Mouse (Mus musculus): ENCODE measurements around the gene Agmat. TPM values are rescaled to one million over a fixed set of nuclear protein-coding genes. Genes with fewer than 3 reads are reported as not detected.
"Not testable (repeated sequence)": the region's sequence is repeated elsewhere in the genome, so short reads cannot be mapped to it uniquely, and the experiment has no call there.

The Agmat gene
- polyA plus RNA-seq, 1 experiment from 2014 or later, result 1.4 TPM

DNA sequence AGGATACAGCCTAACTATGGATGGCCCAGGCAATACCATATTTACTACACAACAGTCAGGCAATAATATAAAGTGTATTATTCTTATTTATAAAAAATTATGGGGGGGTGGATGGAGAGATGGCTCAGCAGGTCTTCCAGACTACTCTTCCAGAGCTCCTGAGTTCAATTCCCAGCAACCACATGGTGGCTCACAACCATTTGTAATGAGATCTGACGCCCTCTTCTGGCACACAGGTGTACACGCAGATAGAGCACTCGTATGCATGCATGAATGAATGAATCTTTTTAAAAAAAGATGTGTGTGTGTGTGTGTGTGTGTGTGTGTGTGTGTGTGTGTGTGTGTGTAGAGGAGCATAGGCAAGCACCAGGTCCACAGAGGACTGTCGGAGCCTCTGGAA is 26.5 kb downstream of the Agmat start:
- not testable (repeated sequence) for H3K9ac ChIP-seq (ENCODE audit: low read length); H3K9me3 ChIP-seq (ENCODE audit: control insufficient read depth, low read length); H3K4me2 ChIP-seq (ENCODE audit: low read length); H3K27ac ChIP-seq (replicated peaks in 1 of 2; ENCODE audit: control insufficient read depth in 1 of 2, insufficient read depth in 1 of 2, low read depth in 2 of 2, low read length in 2 of 2); H3K27me3 ChIP-seq (ENCODE audit: control insufficient read depth, insufficient read depth, low read length); ATAC-seq (ENCODE audit: insufficient number of reproducible peaks, insufficient read depth, low FRiP score, low read depth); H3K4me3 ChIP-seq (ENCODE audit: control insufficient read depth in 1 of 2, insufficient read depth in 1 of 2, low read depth in 1 of 2, low read length in 2 of 2)
- H3K4me1 ChIP-seq (ENCODE audit: control insufficient read depth in 2 of 2, insufficient read depth in 2 of 2, low read length in 2 of 2), result peaks cover 7 to 19% of the 10 kb centered on the region in 2 experiments
- 83% methylated on average over 4 of the region's 4 CpGs for WGBS
- peaks cover 94% of the 10 kb centered on the region for H3K36me3 ChIP-seq (ENCODE audit: control insufficient read depth, insufficient read depth, low read length)

DNA sequence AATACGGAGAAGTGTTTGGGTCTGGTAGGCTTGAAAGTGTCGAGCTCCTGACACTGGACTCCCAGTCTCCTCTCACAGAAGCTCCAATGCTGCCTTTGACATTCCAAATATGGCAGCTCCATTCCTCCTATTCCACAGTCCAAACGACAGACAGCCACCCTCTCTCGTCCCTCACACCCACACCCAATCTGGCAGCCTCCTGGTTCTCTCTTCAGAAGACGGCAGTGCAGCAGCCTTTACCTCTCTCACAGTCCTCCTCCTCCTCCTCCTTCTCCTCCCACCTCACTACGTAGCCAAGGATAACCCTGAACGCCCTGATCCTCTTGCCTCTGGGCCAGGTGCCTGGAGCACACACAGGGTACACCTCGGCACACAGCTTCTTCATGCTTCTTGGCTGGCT is 33.4 kb downstream of the Agmat start:
- Histone ChIP-seq H3K9ac (ENCODE audit: low read length) (no peak overlapping the region), H3K27ac (replicated peaks in 1 of 2; ENCODE audit: control insufficient read depth in 1 of 2, insufficient read depth in 1 of 2, low read depth in 2 of 2, low read length in 2 of 2) (no peak overlapping the region), H3K4me1 (ENCODE audit: control insufficient read depth in 2 of 2, insufficient read depth in 2 of 2, low read length in 2 of 2) (no peaks in the 10 kb centered on the region), H3K4me2 (ENCODE audit: low read length) (no peak overlapping the region), H3K36me3 (ENCODE audit: control insufficient read depth, insufficient read depth, low read length) (peaks cover 93% of the 10 kb centered on the region), H3K27me3 (ENCODE audit: control insufficient read depth, insufficient read depth, low read length) (no peaks in the 10 kb centered on the region), H3K9me3 (ENCODE audit: control insufficient read depth, low read length) (no peaks in the 10 kb centered on the region), H3K4me3 (ENCODE audit: control insufficient read depth in 1 of 2, insufficient read depth in 1 of 2, low read depth in 1 of 2, low read length in 2 of 2) (no peak overlapping the region)
- no peak for ATAC-seq (ENCODE audit: insufficient number of reproducible peaks, insufficient read depth, low FRiP score, low read depth)
- 72% methylated on average over 8 of the region's 8 CpGs for WGBS

GRCm38 (mm10) chr4:141781201-141781985 is 34.9 kb downstream of the Agmat start:
- Histone ChIP-seq H3K4me3 (ENCODE audit: control insufficient read depth in 1 of 2, insufficient read depth in 1 of 2, low read depth in 1 of 2, low read length in 2 of 2) (no peak overlapping the region), H3K9ac (ENCODE audit: low read length) (no peak overlapping the region), H3K27ac (replicated peaks in 1 of 2; ENCODE audit: control insufficient read depth in 1 of 2, insufficient read depth in 1 of 2, low read depth in 2 of 2, low read length in 2 of 2) (no peak overlapping the region), H3K9me3 (ENCODE audit: control insufficient read depth, low read length) (no peaks in the 10 kb centered on the region), H3K4me2 (ENCODE audit: low read length) (no peak overlapping the region), H3K4me1 (ENCODE audit: control insufficient read depth in 2 of 2, insufficient read depth in 2 of 2, low read length in 2 of 2) (no peaks in the 10 kb centered on the region), H3K27me3 (ENCODE audit: control insufficient read depth, insufficient read depth, low read length) (no peaks in the 10 kb centered on the region), H3K36me3 (ENCODE audit: control insufficient read depth, insufficient read depth, low read length) (peaks cover 92% of the 10 kb centered on the region)
- no peak for ATAC-seq (ENCODE audit: insufficient number of reproducible peaks, insufficient read depth, low FRiP score, low read depth)
- WGBS, result 95% methylated on average over 8 of the region's 8 CpGs

- Histone ChIP-seq H3K9me3 (ENCODE audit: control insufficient read depth, low read length) (no peaks in the 10 kb centered on the region), H3K27me3 (ENCODE audit: control insufficient read depth, insufficient read depth, low read length) (no peaks in the 10 kb centered on the region), H3K4me2 (ENCODE audit: low read length) (no peak overlapping the region), H3K36me3 (ENCODE audit: control insufficient read depth, insufficient read depth, low read length) (peaks cover 86% of the 10 kb centered on the region), H3K27ac (replicated peaks in 1 of 2; ENCODE audit: control insufficient read depth in 1 of 2, insufficient read depth in 1 of 2, low read depth in 2 of 2, low read length in 2 of 2) (no peak overlapping the region), H3K4me3 (ENCODE audit: control insufficient read depth in 1 of 2, insufficient read depth in 1 of 2, low read depth in 1 of 2, low read length in 2 of 2) (no peak overlapping the region), H3K4me1 (ENCODE audit: control insufficient read depth in 2 of 2, insufficient read depth in 2 of 2, low read length in 2 of 2) (peaks cover 2 to 6% of the 10 kb centered on the region in 2 experiments), H3K9ac (ENCODE audit: low read length) (no peak overlapping the region)
- 83% methylated on average over 5 of the region's 5 CpGs for WGBS
- no peak for ATAC-seq (ENCODE audit: insufficient number of reproducible peaks, insufficient read depth, low FRiP score, low read depth)
These were observed 38.4 kb downstream of the Agmat start for GRCm38 (mm10) chr4:141784835-141785234.

- Histone ChIP-seq H3K27ac (replicated peaks in 1 of 2; ENCODE audit: control insufficient read depth in 1 of 2, insufficient read depth in 1 of 2, low read depth in 2 of 2, low read length in 2 of 2) (no peak overlapping the region), H3K4me3 (ENCODE audit: control insufficient read depth in 1 of 2, insufficient read depth in 1 of 2, low read depth in 1 of 2, low read length in 2 of 2) (no peak overlapping the region)
- WGBS, result 89% methylated on average over 13 of the region's 13 CpGs
These were observed 39.7 kb downstream of the Agmat start for GRCm38 (mm10) chr4:141786141-141786540.

GRCm38 (mm10) chr4:141787046-141787445 is 40.6 kb downstream of the Agmat start:
- Histone ChIP-seq H3K9ac (ENCODE audit: low read length) (no peak overlapping the region), H3K27ac (replicated peaks in 1 of 2; ENCODE audit: control insufficient read depth in 1 of 2, insufficient read depth in 1 of 2, low read depth in 2 of 2, low read length in 2 of 2) (no peak overlapping the region), H3K4me1 (ENCODE audit: control insufficient read depth in 2 of 2, insufficient read depth in 2 of 2, low read length in 2 of 2) (peaks cover 6 to 11% of the 10 kb centered on the region in 2 experiments), H3K4me2 (ENCODE audit: low read length) (no peak overlapping the region), H3K9me3 (ENCODE audit: control insufficient read depth, low read length) (no peaks in the 10 kb centered on the region), H3K27me3 (ENCODE audit: control insufficient read depth, insufficient read depth, low read length) (no peaks in the 10 kb centered on the region), H3K4me3 (ENCODE audit: control insufficient read depth in 1 of 2, insufficient read depth in 1 of 2, low read depth in 1 of 2, low read length in 2 of 2) (no peak overlapping the region), H3K36me3 (ENCODE audit: control insufficient read depth, insufficient read depth, low read length) (peaks cover 64% of the 10 kb centered on the region)
- 77% methylated on average over 6 of the region's 6 CpGs for WGBS
- no peak for ATAC-seq (ENCODE audit: insufficient number of reproducible peaks, insufficient read depth, low FRiP score, low read depth)

More at GRCm38 (mm10) chr4:141786141-141786540, 39.7 kb downstream of the Agmat start:
- Histone ChIP-seq H3K27me3 (ENCODE audit: control insufficient read depth, insufficient read depth, low read length) (no peaks in the 10 kb centered on the region), H3K36me3 (ENCODE audit: control insufficient read depth, insufficient read depth, low read length) (peaks cover 73% of the 10 kb centered on the region), H3K4me2 (ENCODE audit: low read length) (no peak overlapping the region), H3K4me1 (ENCODE audit: control insufficient read depth in 2 of 2, insufficient read depth in 2 of 2, low read length in 2 of 2) (peaks cover 5 to 10% of the 10 kb centered on the region in 2 experiments), H3K9ac (ENCODE audit: low read length) (no peak overlapping the region), H3K9me3 (ENCODE audit: control insufficient read depth, low read length) (no peaks in the 10 kb centered on the region)
- no peak for ATAC-seq (ENCODE audit: insufficient number of reproducible peaks, insufficient read depth, low FRiP score, low read depth)

DNA sequence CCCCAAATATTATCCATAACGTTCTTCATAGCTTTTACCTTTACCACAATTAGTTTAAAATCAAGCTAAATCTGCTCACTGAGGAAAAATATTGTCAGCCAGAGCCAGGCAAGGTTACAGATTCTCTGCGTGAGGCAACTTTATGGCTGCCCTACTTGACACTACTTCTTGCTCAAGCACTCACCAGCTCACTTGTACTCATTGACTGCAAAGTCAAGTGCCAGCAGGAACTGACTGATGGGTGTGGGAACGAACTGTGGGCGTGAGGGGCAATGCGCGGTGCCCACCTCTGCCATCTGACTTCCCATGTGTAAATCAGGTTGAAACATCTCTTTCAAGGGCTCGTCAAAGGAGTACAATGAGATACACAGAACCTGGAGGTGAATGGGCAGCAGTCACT is 41.0 kb downstream of the Agmat start:
- Histone ChIP-seq H3K4me3 (ENCODE audit: control insufficient read depth in 1 of 2, insufficient read depth in 1 of 2, low read depth in 1 of 2, low read length in 2 of 2) (no peak overlapping the region), H3K36me3 (ENCODE audit: control insufficient read depth, insufficient read depth, low read length) (peaks cover 60% of the 10 kb centered on the region), H3K27ac (replicated peaks in 1 of 2; ENCODE audit: control insufficient read depth in 1 of 2, insufficient read depth in 1 of 2, low read depth in 2 of 2, low read length in 2 of 2) (no peak overlapping the region), H3K9ac (ENCODE audit: low read length) (no peak overlapping the region), H3K4me2 (ENCODE audit: low read length) (no peak overlapping the region), H3K4me1 (ENCODE audit: control insufficient read depth in 2 of 2, insufficient read depth in 2 of 2, low read length in 2 of 2) (peaks cover 6 to 11% of the 10 kb centered on the region in 2 experiments), H3K27me3 (ENCODE audit: control insufficient read depth, insufficient read depth, low read length) (no peaks in the 10 kb centered on the region), H3K9me3 (ENCODE audit: control insufficient read depth, low read length) (no peaks in the 10 kb centered on the region)
- ATAC-seq (ENCODE audit: insufficient number of reproducible peaks, insufficient read depth, low FRiP score, low read depth), result no peak
- WGBS, result 90% methylated on average over 7 of the region's 7 CpGs
